Mouse (Mus musculus) cerebellum, adult 9-11 months (tissue): Measurements from ENCODE around the gene Trh.

Source experiments
- DNase-seq: peaks from one replicate; pipeline ENCODE4 v3.0.0; 2022

Trh gene

GRCm38 (mm10) chr6:92244591-92244990 is at the start of gene Trh:
TSS of gene Trh (minus strand) at chr6:92244650.
- DNase-seq: no peak

GRCm38 (mm10) chr6:92290826-92291225 is 46.4 kb upstream of the Trh start:
- DNase-seq: no peak

DNA sequence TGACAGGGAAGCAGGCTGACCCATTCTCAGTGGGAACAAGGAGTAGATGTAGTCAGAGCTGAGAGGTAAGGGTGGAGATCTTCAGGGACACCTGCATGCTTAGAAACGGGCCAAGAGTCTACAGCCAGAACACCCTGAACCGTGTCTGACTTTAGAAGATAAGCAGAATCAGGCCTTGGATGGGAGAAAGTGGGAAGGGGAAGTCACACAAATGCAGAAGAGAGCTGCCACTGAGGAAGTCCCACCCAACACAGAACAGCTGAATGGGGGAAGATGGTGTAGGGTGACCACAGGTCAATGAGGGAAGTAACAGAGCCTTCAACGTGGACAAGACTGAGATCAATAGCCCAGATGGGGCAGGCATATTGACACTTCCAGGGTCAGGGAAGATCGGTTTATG is 42.4 kb upstream of the Trh start:
- DNase-seq: no peak

GRCm38 (mm10) chr6:92286258-92286888 is 41.9 kb upstream of the Trh start:
- DNase-seq: peak; percentile 11

DNA sequence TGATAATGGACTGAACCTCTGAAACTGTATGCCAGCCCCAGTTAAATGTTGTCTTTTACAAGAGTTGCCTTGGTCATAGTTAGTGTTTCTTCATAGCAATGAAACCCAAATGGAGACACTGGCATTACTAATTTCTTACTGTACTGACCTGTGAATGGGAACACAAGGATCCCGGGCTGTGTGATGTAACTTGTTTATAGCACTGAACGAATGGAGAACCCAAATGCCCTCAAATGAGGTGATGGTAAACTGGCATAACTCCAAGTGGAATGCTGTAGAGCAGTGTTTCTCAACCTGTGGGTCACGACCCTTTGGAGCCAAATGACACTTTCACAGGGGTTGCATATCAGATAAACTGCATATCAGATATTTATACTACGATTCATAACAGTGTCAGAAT is 41.1 kb upstream of the Trh start:
- no peak for DNase-seq

DNA sequence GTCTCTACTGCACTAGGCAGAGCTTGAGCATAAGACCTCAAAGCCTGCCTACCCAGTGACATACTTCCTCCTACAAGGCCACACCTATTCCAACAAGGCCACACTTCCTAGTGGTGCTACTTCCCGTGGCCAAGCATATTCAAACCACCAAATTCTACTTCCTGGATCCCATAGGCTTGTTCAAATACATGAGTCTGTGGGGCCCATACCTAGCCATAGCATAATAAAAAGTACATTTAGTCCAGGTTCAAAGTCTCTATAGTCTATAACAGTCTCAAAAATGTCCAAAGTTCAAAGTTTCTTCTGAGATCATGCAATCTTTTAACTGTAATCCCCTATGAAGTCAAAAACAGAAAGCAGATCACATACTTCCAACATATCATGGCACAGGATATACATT is 32.7 kb upstream of the Trh start:
- DNase-seq: no peak

GRCm38 (mm10) chr6:92273652-92274322 is 29.3 kb upstream of the Trh start:
- no peak for DNase-seq

DNA sequence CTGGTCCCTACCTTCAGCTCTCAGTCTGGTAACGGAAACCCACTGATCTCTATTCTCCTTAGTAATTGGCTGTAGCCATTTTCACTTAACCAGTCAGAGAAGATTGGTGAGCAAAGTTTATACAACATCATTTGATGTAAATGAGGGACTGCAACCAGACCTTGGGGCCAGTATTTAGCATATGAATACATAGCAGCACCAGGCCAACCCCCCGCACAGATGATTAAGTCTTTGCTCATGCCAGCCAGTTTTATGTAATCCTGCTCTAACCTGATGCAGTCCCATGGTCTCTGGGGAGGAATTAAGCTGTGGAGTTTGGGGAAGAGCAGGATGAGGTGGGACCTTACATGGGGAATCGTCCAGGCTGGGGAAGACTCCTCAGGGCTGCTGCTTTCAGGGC is 28.2 kb upstream of the Trh start:
- no peak for DNase-seq

DNA sequence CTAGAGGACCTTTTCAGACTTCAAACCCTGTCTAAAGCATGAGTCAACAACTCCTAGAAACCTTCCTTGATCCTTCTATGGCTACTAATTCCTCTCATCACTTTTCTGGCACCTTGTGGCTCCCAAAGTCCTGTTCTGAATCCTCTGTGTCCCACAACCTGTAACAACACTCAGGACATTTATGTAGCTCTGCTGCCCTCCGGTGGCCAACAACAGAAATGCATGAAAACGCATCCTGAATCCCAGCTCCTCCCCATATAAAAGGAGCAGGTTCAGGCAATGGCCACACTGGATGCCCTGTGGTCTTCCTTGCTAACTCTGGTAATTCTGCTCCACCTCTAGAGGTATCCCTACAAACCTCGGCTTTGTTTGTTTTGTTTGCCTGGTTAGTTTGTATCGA is 24.6 kb upstream of the Trh start:
- DNase-seq: peak; percentile 29

DNA sequence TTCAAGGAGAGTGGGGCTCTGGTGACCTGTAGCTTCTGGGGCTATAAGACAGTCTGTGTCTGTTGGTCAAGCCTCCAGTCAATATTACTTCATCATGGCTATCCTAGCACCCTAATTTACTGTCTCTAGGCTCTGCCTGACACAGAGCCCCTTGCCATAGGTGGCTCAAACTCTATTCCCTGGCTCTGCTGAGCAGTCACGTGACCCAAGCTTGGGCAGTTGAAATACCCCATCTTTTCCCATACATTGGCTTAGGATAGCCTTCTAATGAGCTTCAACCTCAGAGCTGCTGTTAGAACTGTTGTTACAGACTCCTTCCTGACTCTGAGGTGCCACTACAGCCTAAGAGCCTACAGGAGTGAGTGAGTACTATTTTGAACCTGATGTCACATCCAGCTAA is 23.6 kb upstream of the Trh start:
- no peak for DNase-seq

DNA sequence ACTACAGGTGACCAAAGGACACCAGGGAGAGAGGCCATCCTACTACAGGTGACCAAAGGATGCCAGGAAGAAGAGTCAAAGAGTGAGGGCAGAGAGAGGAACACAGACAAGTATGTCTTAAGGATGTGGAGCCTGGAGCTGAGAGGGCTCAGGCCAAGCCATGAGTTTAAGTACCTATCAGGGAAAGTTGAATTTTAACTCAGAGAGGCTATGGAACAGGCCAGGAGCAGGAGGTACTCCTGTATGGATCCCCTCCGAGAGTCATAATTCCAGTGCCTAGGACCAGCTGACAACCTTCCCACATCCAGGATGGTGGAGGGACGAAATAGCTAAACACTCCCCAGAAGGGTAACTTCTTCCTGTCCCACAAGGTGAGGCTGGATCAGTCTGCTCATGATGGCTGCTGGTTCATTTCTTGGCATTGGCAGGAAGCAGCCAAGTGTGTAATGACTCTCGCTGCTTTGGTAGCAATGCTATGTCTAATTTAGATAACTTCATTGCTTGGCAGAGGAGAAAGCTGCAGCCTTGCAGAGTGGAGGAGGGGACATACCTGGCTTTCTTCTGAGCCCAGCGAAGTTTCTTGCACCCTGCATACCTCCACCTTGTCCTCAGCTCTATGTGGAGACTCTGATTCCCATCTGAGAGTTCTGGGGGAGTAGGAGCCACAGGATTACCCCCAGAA is 16.9 kb upstream of the Trh start:
- no peak for DNase-seq

GRCm38 (mm10) chr6:92255346-92255745 is 10.9 kb upstream of the Trh start:
- DNase-seq: no peak

DNA sequence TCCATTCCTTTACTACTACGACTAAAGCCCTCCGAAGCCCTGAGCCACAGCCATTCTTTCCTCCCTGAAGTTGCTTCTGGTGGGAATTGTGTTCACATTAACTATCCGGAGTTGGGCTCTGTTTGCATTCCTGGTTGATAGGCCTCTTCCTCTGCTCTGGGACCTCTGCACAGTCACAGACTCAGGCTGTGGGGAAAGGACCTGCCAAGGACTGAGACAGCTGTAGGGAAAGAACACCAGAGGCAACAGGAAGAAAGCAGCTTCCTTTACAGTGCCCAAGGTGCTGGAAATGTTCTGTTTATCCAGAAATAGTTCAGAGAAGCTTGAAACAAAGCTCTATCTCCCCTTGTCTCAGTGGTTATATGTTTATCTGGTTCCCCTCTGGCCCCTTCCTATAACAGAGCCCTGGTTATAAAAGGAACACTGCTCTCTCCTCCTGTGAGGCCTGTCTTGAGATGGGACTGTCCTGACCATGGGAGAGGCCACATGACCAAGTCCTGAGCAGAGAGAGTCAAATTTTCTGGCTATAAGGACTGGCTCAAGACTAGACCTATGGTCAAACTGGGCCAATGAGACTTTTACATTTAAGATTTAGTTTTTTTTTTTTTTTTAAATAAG is 8.9 kb upstream of the Trh start:
- no peak for DNase-seq

- no peak for DNase-seq
Measured at GRCm38 (mm10) chr6:92247215-92247919, 2.9 kb upstream of the Trh start.

DNA sequence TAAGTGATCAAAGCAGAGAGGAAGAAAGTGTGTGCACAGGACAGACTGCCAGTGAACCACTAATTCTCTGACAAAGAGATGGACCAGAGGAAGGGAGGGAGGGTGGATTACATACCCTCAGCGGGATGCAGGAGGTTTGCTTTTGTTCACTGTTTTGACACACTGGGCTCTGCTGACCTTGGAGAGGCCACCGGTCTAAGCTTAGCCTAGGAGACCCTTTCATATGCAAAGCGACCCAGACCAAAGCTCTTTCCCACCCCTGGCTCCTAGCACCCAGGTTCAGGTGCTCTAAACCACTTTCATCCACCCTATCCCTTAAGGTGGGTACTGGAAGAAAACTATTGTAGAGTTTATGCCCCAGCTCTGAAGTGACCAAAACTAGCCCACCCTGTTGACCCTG is 1.9 kb upstream of the Trh start:
- no peak for DNase-seq

GRCm38 (mm10) chr6:92241178-92241906 is 3.1 kb downstream of the Trh start:
- peak; percentile 17 for DNase-seq

- no peak for DNase-seq
Measured at GRCm38 (mm10) chr6:92235036-92235435, 9.4 kb downstream of the Trh start.

DNA sequence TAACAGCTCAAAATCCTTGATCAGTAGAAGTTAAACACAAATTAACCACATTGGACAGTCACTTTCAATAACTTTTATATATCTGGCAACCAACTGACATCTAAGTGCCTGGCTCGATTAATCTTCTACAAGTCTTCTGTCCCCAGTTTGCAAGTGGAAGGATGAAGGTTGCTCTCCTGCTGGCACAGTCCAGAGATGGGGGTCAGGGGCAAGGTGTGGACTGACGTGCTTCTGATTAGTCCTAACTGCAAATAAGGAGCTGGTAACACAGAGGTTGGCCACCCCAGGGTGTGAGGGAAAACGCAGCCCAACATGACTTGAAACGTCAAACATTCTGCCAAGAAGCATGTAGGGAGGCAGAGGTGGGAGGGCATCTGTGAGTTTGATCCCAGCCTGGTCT is 12.7 kb downstream of the Trh start:
- no peak for DNase-seq

DNA sequence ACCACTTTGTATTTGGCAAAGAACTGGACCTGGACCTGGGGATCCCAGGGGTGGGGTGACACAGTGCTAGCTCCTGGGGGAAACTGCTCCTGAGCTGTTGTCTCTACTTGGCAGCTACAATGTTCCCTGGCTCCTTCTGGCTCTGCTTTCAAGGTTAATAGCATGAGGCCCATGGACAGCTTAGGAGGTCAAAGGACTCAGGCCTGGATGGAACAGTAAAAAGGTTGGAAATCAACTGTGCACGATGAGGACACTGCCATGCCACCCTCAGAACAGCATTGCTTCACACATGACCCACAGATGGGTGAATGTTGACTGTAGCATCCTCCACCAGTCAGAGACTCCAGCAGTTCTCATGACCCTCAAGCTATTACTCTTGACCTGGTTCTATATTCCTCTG is 13.1 kb downstream of the Trh start:
- no peak for DNase-seq

DNA sequence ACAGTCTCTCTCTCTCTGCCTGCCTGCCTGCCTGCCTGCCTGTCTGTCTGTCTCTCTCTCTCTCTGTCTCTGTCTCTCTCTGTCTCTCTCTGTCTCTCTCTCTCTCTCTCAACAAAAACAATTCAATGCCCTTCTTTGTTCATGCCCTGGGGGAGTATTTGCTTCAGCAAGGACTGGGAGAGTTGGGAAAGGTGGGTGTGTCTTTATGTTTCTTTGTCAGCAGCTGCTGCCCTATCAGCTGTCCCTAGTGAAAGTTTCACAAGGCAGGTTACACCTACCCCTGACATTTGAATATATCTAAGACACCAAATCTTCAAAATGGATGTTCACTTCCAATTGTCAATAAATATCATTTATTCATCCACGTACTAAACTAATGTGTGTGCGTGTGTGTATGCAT is 14.9 kb downstream of the Trh start:
- DNase-seq: no peak

DNA sequence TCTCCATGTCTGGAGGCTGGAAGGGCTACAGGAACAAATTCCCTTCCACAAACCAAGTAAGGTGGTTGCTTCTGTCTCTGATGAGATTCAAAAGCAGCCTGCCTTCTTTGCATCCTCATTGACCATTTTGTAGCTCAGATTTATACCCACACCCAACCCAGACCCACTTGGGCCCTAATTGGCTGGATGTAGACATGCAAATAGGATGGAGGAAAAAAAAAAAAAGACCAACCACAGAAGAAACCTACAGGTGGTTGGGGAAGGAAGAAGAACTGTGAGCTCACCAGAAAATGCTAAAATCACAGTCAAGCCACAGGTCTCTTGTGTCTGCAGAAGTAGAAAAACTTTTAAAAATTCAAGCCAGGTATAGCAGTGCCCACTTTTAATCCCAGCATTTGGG is 15.3 kb downstream of the Trh start:
- DNase-seq: no peak

DNA sequence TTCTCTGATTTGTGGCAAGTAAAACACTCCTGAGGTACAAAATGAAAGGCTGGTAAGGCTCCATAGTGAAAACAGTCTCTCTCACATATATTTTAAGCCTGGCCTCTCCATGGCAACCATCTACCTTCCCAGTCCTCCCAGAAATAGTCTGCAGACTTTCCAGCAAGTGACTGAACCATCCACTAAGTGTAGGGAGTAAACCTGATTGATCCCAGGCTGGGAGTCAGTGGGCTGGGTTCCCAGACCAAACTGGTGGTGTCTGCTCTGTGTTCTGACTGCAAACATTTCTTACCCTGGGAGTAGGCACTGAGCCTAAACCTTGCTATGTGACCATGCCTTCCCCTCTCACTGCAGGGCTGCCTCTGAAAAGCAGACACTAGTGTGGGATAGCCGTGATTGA is 19.5 kb downstream of the Trh start:
- no peak for DNase-seq

DNA sequence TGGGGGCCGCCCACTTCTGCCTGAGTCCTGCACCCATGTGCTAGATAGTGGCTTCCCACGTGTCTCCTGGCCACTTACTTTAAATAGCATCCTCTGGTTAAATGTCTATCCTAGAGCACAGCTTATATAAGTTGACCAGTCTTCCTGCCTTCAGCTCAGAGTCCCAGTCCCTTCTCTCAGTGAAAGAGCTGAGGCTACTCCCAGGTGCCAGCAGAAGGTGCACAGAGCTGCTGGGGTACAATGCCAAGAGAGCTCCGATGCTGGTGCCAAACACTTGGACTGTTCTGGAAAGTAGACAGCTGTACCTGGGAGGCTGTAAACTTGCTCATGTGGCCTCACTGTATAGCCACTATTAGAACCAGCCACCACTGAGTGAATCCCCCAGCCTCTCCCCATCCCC is 22.4 kb downstream of the Trh start:
- DNase-seq: no peak
